Mouse (Mus musculus): Measurements from ENCODE around the gene Rundc1. TPM values are rescaled to one million over a fixed set of nuclear protein-coding genes. Genes with fewer than 3 reads are reported as not detected.
A peak's percentile ranks its signal among the peaks of the same experiment; 100 is the strongest.

The Rundc1 gene
- total and polyA plus RNA-seq, 3 experiments: 6.8 to 13.5 (median 10.7) TPM

GRCm38 (mm10) chr11:101416433-101417100 lies 8.3 kb upstream of the Rundc1 start:
- peaks cover 12% of the 10 kb centered on the region for H3K79me2 ChIP-seq (replicated peaks; ENCODE audit: control insufficient read depth, extremely low read depth, insufficient read depth, poor library complexity, severe bottlenecking)
- TF ChIP-seq NRF1 (IDR thresholded peaks at IDR 0.05; ENCODE audit: low read depth, low read length): peak; percentile 39; the same call in 1 of the 2 replicates
- no peak for TF ChIP-seq USF1 (IDR thresholded peaks at IDR 0.05; ENCODE audit: low read depth, low read length)
- no peak for TF ChIP-seq USF2 (conservative IDR thresholded peaks at IDR 0.05; ENCODE audit: low read depth, low read length)
- TF ChIP-seq POLR2A (IDR thresholded peaks at IDR 0.05; ENCODE audit: low read depth, low read length): peak; percentile 30; the same call in 1 of the 2 replicates
- TF ChIP-seq ZKSCAN1 (IDR thresholded peaks at IDR 0.05; ENCODE audit: borderline replicate concordance, low read depth, low read length): no peak
- TF ChIP-seq UBTF (IDR thresholded peaks at IDR 0.05; ENCODE audit: low read depth, low read length): no peak
- TF ChIP-seq MYC (IDR thresholded peaks at IDR 0.05; ENCODE audit: low read depth, low read length): 0 out of 2 replicates have a peak, but pooled peaks have one; percentile 62
- TF ChIP-seq RCOR1 (conservative IDR thresholded peaks at IDR 0.05; ENCODE audit: low read depth, low read length): 0 out of 2 replicates have a peak, but pooled peaks have one; percentile 22
- TF ChIP-seq IRF4 (IDR thresholded peaks at IDR 0.05; ENCODE audit: low read depth, low read length): 0 out of 2 replicates have a peak, but pooled peaks have one; percentile 11
- no peak for TF ChIP-seq MAFK (IDR thresholded peaks at IDR 0.05; ENCODE audit: insufficient replicate concordance, low read length)
- 0 out of 2 replicates have a peak, but pooled peaks have one; percentile 16 for TF ChIP-seq CHD1 (IDR thresholded peaks at IDR 0.05; ENCODE audit: low read depth, low read length)
- TF ChIP-seq GABPA (IDR thresholded peaks at IDR 0.05; ENCODE audit: insufficient replicate concordance, low read depth, low read length): no peak
- no peak for TF ChIP-seq CTCF (conservative IDR thresholded peaks at IDR 0.05 in 1 of 2, IDR thresholded peaks at IDR 0.05 in 1 of 2; ENCODE audit: low read depth in 2 of 2, low read length in 2 of 2)
- TF ChIP-seq ZNF384 (IDR thresholded peaks at IDR 0.05; ENCODE audit: low read depth, low read length): peak; percentile 84
- 0 out of 2 replicates have a peak, but pooled peaks have one; percentile 23 for TF ChIP-seq MAZ (IDR thresholded peaks at IDR 0.05; ENCODE audit: low read depth, low read length)
- no peak for TF ChIP-seq RAD21 (IDR thresholded peaks at IDR 0.05; ENCODE audit: low read depth, low read length)
- peak; percentile 33; the same call in 1 of the 2 replicates for TF ChIP-seq ZMIZ1 (IDR thresholded peaks at IDR 0.05; ENCODE audit: low read depth, low read length)
- peak; percentile 74 for TF ChIP-seq SIN3A (IDR thresholded peaks at IDR 0.05; ENCODE audit: low read length)
- no peak for TF ChIP-seq ZC3H11A (IDR thresholded peaks at IDR 0.05; ENCODE audit: low read depth, low read length)
- no peak for TF ChIP-seq MEF2A (IDR thresholded peaks at IDR 0.05; ENCODE audit: borderline replicate concordance, low read depth, low read length)
- TF ChIP-seq ELF1 (IDR thresholded peaks at IDR 0.05; ENCODE audit: low read depth, low read length): no peak
- TF ChIP-seq MAX (IDR thresholded peaks at IDR 0.05; ENCODE audit: low read length): peak; percentile 77; the same call in 1 of the 2 replicates
- no peak for TF ChIP-seq PAX5 (IDR thresholded peaks at IDR 0.05; ENCODE audit: low read length)
- TF ChIP-seq CHD2 (IDR thresholded peaks at IDR 0.05; ENCODE audit: low read length): no peak
- no peak for TF ChIP-seq POLR2AphosphoS2 (IDR thresholded peaks at IDR 0.05; ENCODE audit: low read depth, low read length)
- peak; percentile 36; the same call in 1 of the 2 replicates for TF ChIP-seq TBP (conservative IDR thresholded peaks at IDR 0.05; ENCODE audit: low read depth, low read length)
- TF ChIP-seq MXI1 (IDR thresholded peaks at IDR 0.05; ENCODE audit: low read depth, low read length): no peak
- TF ChIP-seq TCF12 (IDR thresholded peaks at IDR 0.05; ENCODE audit: low read depth, low read length): 0 out of 2 replicates have a peak, but pooled peaks have one; percentile 27
- TF ChIP-seq BHLHE40 (IDR thresholded peaks at IDR 0.05; ENCODE audit: low read depth, low read length): no peak
- no peak for TF ChIP-seq E2F4 (IDR thresholded peaks at IDR 0.05; ENCODE audit: insufficient replicate concordance, low read depth, low read length)
- no peak for TF ChIP-seq SMC3 (IDR thresholded peaks at IDR 0.05; ENCODE audit: low read depth, low read length)
- TF ChIP-seq KAT2A (IDR thresholded peaks at IDR 0.05; ENCODE audit: insufficient replicate concordance, low read length): 0 out of 2 replicates have a peak, but pooled peaks have one; percentile 40
- TF ChIP-seq NELFE (IDR thresholded peaks at IDR 0.05; ENCODE audit: low read depth, low read length): peak; percentile 63
- TF ChIP-seq EP300 (IDR thresholded peaks at IDR 0.05; ENCODE audit: low read length): no peak
- TF ChIP-seq JUN (IDR thresholded peaks at IDR 0.05; ENCODE audit: insufficient read depth, low read depth, low read length): no peak
- TF ChIP-seq HCFC1 (IDR thresholded peaks at IDR 0.05; ENCODE audit: low read depth, low read length): peak; percentile 41
- no peak for TF ChIP-seq ETS1 (conservative IDR thresholded peaks at IDR 0.05; ENCODE audit: low read depth, low read length)
- TF ChIP-seq JUND (conservative IDR thresholded peaks at IDR 0.05; ENCODE audit: low read depth, low read length): no peak
- peak overlapping the region; percentile 76 to 94 (median 78) for H3K4me3 ChIP-seq (replicated peaks in 1 of 3; ENCODE audit: low read depth in 2 of 3, low read length in 2 of 3, poor library complexity in 1 of 3)
- H3K9ac ChIP-seq (ENCODE audit: insufficient read depth, low read depth): peak overlapping the region; percentile 65
- H3K27ac ChIP-seq (ENCODE audit: insufficient read depth, low read depth): peak overlapping the region; percentile 44
- DNase-seq (ENCODE audit: extremely low read depth): peak; percentile 85
- in situ Hi-C loops (cut with MboI; ENCODE audit: low pct_ligation_motif_present, low pct_unique_long_range_greater_than_20kb, low sequenced_read_pairs) (no loop called here), dilution Hi-C loops (cut with MboI; ENCODE audit: extremely low pct_ligation_motif_present, extremely low pct_unique_long_range_greater_than_20kb, low sequenced_read_pairs) (no loop called here)
- no peaks in the 10 kb centered on the region for H3K27me3 ChIP-seq (replicated peaks)
- H3K4me1 ChIP-seq (ENCODE audit: control insufficient read depth in 1 of 2, insufficient read depth in 2 of 2): peaks cover 0 to 23% of the 10 kb centered on the region in 2 experiments; a peak in 2 of 4 replicates
- H3K36me3 ChIP-seq (replicated peaks in 1 of 2; ENCODE audit: control insufficient read depth in 1 of 2, insufficient read depth in 1 of 2, low read length in 1 of 2): peaks cover 19 to 31% of the 10 kb centered on the region in 2 experiments
- H3K4me2 ChIP-seq (ENCODE audit: insufficient read depth, low read depth, poor library complexity, severe bottlenecking): peak overlapping the region; percentile 90
- no peaks in the 10 kb centered on the region for H3K9me3 ChIP-seq (replicated peaks; ENCODE audit: low read length)

Data from CH12.LX (cell line).